Mouse (Mus musculus) right cerebral cortex, adult 18-20 months (tissue): ENCODE results near the gene Olfr1101.

ENCODE experiments used
- DNase-seq: peaks from one replicate; pipeline ENCODE4 v3.0.0; 2022; ENCODE audit warnings: mixed read lengths

Gene Olfr1101

GRCm38 (mm10) chr2:86991121-86991520 lies at the start of gene Olfr1101:
Gene Olfr1101, minus strand, starts transcription at chr2:86991221.
- DNase-seq, result no peak

GRCm38 (mm10) chr2:87036431-87036830 lies 45.4 kb upstream of the Olfr1101 start, which contains the start of gene Olfr1105:
Gene Olfr1105, minus strand, starts transcription at chr2:87036531.
- DNase-seq, result no peak

GRCm38 (mm10) chr2:87026980-87027379 lies 36.0 kb upstream of the Olfr1101 start, which contains the start of gene Olfr1104:
Gene Olfr1104, minus strand, starts transcription at chr2:87027080.
- DNase-seq, result no peak

GRCm38 (mm10) chr2:86998098-86998497 lies 7.1 kb upstream of the Olfr1101 start, which contains the start of gene Olfr1102:
Gene Olfr1102, plus strand, starts transcription at chr2:86998398.
- no peak for DNase-seq

GRCm38 (mm10) chr2:86979854-86980253 lies 11.2 kb downstream of the Olfr1101 start, which contains the start of gene Olfr1100:
Gene Olfr1100, minus strand, starts transcription at chr2:86979954.
- no peak for DNase-seq

GRCm38 (mm10) chr2:86960593-86960992 lies 30.4 kb downstream of the Olfr1101 start, which contains the start of gene Olfr1099:
Gene Olfr1099, minus strand, starts transcription at chr2:86960693.
- DNase-seq, result no peak
